Mouse (Mus musculus) adrenal gland, adult 18-20 months (tissue): ENCODE measurements around the gene Oxa1l. TPM values are rescaled to one million over a fixed set of nuclear protein-coding genes. Genes with fewer than 3 reads are reported as not detected.

ENCODE experiments used
- DNase-seq, 2 experiments: peaks; one replicate each; pipeline ENCODE4 v3.0.0; 2021 to 2022; ENCODE audit warnings: low spot score in 2 of 2
- total RNA-seq, 2 experiments: library from RNA; stranded (reverse); gene quantifications; 1 replicate in 1 of 2; 2 replicates in 1 of 2; pipeline ENCODE4 v1.2.3; 2021

Oxa1l gene
- total RNA-seq, 2 experiments from 2014 or later, result 77.0 to 95.1 TPM

DNA sequence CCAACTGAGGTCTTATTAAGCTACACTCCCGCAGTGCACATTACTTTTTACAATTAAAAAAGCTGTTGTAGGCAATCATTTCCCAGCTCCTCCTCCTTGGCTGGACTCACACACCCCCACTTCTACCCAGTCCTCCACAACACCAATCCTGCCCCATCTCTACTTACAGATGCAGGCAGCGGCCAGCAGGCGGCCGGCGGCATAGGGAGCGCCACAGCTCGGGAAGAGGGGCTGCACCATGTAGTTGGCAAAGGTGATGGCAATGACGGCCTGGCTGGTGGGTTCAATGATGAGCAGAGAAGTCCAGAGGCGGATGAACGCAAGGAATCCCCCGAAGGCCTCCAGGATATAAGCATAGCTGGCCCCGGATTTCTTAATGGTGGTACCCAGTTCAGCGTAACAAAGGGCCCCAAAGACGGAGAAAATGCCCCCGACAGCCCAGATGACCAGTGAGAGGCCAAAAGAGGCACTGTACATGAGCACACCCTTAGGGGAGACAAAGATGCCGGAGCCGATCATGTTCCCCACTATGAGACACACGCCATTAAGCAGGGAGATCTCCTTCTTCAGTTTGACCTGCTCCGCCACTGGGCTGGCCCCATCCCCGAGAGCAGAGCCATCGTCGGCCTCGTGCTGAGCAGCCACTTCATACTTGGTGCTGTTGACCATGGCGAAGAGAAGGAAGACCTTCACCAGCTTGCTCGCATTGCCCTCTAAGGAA is 47.9 kb downstream of the Oxa1l start:
- no peak for DNase-seq

DNA sequence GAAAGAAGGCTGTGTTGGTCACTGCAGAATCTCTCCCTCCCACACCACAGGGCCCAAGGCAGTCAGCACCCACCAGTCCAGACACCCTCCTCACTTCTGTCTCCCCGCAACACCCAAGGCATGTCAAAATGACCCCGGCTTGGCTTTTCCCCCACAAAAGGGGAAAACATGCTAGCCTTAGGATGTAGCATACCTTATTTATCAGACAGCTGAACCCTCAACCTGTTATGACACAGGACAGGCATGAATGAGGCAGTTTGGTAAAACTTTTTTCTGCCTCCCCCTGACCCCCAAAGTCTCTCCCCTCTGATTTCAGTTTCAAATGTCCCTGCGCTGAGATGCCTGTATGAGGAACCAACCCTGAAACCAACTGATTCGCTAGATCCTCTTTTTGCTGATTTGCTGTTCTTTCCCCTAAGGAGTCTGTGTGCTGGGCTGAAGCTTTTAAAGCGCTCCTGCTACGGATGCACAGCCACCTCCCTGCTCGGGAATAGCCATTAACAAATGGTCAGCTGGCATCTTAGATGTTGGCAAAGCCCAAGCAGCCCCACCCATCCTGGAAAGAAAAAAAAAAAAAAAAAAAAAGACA is 48.5 kb downstream of the Oxa1l start:
- no peak for DNase-seq

DNA sequence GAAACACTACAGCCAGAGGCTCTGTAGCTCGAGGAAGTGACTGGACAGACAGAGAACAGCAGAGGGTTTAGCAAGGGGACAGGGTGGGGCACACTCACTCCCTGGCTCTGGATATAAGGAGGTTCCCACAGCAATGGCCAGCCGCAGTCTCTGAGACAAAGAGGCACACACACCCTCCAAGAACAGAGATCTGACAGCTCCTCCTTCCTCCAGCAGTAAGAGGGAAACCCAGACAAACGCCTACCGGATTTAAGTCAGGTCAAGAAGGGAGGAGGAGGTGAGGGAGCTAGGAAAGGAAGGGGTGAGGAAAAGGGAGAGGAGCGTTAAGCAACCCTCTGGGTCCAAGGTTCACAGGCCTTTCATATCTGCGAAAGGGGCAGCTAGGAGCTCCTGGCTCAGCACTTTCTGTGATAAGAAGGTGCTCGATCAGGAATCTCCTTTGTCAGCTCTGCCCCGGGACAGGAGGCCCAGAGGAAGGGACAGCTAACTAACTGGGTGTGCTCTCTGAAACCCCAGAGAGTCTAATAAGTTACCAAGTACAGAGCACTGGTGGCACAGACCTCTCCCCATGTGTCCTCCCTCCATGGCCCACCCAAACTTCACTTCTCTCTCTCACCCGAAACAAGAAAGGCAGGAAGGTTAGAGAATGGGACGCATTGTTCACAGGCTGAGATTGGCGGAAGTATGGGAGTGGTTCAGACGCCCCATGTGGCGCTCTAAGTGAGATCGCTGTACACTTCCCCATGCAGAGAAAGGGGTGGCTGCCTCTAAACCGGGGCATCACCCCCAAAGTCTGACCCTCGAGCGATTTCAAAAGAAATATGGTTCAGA is 49.6 kb downstream of the Oxa1l start:
- DNase-seq, result no peak

GRCm38 (mm10) chr14:54412000-54412576 is 51.5 kb downstream of the Oxa1l start:
- DNase-seq, result no peak

DNA sequence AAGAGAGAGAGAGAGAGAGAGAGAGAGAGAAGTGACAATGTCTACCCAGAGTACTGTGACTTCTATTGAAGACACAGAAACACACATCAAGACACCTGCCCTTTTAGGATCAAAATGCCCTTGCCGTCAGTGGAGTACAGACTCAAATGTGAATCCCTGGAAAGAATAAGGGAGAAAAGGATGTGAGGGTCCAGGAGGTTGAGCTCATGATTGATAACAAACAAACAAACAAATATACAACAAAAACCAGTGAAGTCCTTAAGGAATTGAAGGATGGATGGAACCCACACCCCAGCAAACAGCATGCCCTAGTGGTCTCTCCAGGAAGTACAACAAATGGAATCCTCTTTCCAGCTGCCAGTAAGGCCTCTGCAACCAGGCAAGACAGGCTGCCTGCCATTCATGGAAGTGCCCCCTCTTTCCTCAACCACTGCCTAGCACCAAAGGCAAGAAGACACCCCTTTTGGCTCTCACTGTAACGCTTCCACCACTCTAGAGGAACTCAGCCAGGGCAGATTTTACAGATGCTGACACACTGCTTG is 52.1 kb downstream of the Oxa1l start:
- DNase-seq, result peak in 1 of 2 experiments; percentile 54

GRCm38 (mm10) chr14:54413877-54414700 is 53.5 kb downstream of the Oxa1l start:
- no peak for DNase-seq

DNA sequence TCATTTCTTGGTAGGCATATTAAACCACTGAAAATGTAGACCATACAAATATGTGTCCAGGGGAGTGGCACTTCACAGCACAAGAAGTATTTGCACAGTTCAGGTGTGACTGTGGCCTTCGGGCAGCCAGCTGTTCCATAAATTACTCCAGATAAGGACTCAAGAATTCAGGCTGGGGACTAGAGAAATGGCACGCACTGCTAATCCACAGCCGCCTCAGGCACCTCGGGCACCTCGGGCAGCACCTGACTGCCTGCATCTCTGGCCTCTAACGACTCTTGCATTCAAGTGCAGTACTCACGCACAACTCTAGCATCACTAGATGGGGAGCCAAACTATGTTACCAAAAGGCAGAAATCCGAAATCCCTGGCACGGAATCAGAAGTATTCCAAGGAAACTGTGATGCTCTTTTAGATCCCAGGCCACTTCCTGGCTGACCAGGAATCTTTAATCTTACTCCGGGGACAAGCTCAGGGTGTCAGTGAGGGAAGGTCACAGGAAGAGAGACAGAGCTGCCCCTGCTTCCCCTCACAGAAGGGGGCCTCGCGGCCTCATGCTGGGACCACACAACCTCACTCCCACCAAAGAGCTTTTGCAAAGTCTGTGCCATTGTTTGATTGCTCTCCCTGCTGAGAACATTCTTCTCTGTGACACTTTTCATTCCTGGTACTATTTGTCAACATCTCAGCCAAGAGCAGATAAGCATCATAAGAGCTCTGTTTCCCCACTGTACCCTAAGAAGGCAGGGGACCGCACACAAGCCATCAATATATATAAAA is 54.8 kb downstream of the Oxa1l start:
- no peak for DNase-seq

DNA sequence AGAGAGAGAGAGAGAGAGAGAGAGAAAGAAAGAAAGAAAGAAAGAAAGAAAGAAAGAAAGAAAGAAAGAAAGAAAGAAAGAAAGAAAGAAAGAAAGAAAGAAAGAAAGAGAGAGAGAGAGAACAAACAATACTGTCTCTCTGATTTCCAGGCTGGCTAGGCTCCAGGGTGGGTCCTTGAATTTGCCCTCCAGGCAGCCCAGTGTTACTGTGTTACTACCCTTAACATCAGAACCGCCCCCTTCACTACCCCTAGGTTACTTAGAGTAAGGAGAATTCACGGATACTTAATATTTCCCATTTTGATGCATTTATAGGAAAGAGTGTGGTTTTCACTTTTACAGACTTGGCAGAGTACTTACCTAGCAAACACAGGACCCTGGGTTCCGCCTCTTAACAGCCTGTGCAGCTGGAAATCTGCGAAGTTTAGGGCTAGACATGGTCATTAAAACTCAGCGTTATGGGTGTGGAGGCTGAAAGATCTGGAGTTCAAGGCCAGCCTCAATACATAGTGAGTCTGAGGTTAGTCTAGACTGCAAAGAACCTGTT is 55.7 kb downstream of the Oxa1l start:
- DNase-seq, result no peak

DNA sequence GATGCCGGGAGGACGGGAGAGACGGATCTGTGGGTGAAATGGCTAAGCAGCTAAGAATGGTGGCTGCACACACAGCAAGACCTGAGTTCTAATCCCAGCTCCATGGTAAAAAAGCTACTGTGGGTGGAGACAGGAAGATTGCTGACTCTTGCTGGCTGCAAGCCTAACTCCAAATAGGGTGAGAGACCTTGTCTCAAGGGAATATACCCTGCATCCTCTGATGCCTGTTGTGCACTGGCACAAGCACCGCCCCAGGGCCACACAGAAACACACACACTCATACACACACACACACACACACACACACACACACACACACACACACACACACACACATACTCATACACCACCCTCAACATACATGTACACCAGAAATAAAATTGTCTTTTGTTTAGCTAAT is 56.2 kb downstream of the Oxa1l start:
- DNase-seq, result no peak

GRCm38 (mm10) chr14:54417623-54418081 is 57.0 kb downstream of the Oxa1l start, which contains the start of gene Slc7a7:
Gene Slc7a7 (minus strand): TSS chr14:54417780.
- DNase-seq, result no peak

Other genes with a start within 250 kb of the Oxa1l start
- gene Dad1, start 106.7 kb upstream of the Oxa1l start, total RNA-seq, result 100 to 1,000 TPM; 381 to 382 TPM
- gene Abhd4, start 106.6 kb upstream of the Oxa1l start, total RNA-seq, result 100 to 1,000 TPM; 463 to 735 TPM
- gene Olfr49, start 75.9 kb upstream of the Oxa1l start, total RNA-seq, result under 1 TPM in 1 of 2 experiments, not detected in 1; 0.07 TPM
- gene Slc7a7, start 56.9 kb downstream of the Oxa1l start, total RNA-seq, result 1 to 10 TPM; 3.1 to 4.5 TPM
- gene Mrpl52, start 66.1 kb downstream of the Oxa1l start, total RNA-seq, result 100 to 1,000 TPM; 180 to 210 TPM
- 10 to 100 TPM; 26.4 to 38.4 TPM for gene Mmp14, start 70.8 kb downstream of the Oxa1l start, total RNA-seq
- gene Lrp10, start 103.3 kb downstream of the Oxa1l start, total RNA-seq, result 100 to 1,000 TPM in 1 of 2 experiments, 10 to 100 TPM in 1; 95.4 to 119 TPM
- gene Rem2, start 115.3 kb downstream of the Oxa1l start, total RNA-seq, result 1 to 10 TPM in 1 of 2 experiments, under 1 TPM in 1; 0.26 to 1.1 TPM
- gene Prmt5, start 156.7 kb downstream of the Oxa1l start, total RNA-seq, result 10 to 100 TPM; 38.9 to 43.3 TPM
- gene Haus4, start 193.8 kb downstream of the Oxa1l start, total RNA-seq, result 10 to 100 TPM; 11.2 to 18.9 TPM
- 10 to 100 TPM; 20.5 to 26.0 TPM for gene Ajuba, start 216.7 kb downstream of the Oxa1l start, total RNA-seq
- 1 to 10 TPM; 2.7 to 6.5 TPM for gene 4931414P19Rik, start 245.2 kb downstream of the Oxa1l start, total RNA-seq